26 mouse cellular contexts compared by ENCODE assay signal in the genomic region with DNA sequence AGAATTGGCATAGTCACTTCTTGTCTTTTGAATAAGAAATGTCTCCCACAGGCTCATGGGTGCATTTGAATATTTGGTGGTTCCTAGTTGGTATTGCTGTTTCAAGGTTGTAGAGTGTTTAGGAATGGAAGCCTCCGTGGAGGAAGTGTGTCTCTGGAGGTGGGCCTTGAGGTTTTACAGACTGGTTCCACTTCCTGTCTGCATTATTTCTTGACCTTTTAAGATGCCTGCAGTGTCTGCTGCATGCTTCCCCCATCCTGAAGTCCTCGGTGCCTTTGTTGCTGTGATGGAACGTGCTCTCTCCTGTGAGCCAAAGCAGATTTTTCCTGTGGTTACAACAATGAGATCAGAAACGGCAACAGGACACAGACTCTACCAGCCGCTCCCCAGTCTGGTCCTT.
A peak's percentile ranks its signal among the peaks of the same experiment; 100 is the strongest.
DNase-seq lines count a peak whose midpoint lies in the region; ATAC-seq and TF ChIP-seq lines count a peak whose summit lies in the region.
"Had no signal": no experiment of that assay in that cellular context is flagged by ENCODE, and none has a peak within 500 bp of the region (broad histone marks: within the 10 kb centered on the region; RNA-seq: fewer than 3 reads in every experiment).

No protein-coding gene starts in this region.

- TF ChIP-seq EP300 in heart, adult 2 months (IDR thresholded peaks at IDR 0.05; ENCODE audit: insufficient read depth, low read depth, low read length), result no peak

- DNase-seq in spleen, adult 2 months (ENCODE audit: low read depth in 1 of 2, low spot score in 2 of 2), result peak in 1 of 2 experiments; percentile 8
- no peak for DNase-seq in spleen, postnatal 14 days (ENCODE audit: low spot score in 2 of 2)
- peak; percentile 36 to 39 for DNase-seq in B cell, adult 2 months
- no peak for DNase-seq in urinary bladder, adult 18-20 months (ENCODE audit: low spot score in 2 of 2)
- DNase-seq in kidney, adult 8-10 months, result no peak
- no peak for DNase-seq in heart, adult 2 months
- DNase-seq: adrenal gland, postnatal 14 days; cerebellum, adult 2 months; cerebellum, postnatal 36 days; heart, postnatal 4 days; kidney, postnatal 4 days; layer of hippocampus, adult 9-11 months; lung, embryonic 14.5 days; lung, postnatal 36 days had no signal

- no peak overlapping the region for H3K9ac ChIP-seq in heart, adult 2 months (ENCODE audit: low read depth, low read length)
- H3K9ac ChIP-seq: embryonic facial prominence, embryonic 15.5 days; hindbrain, embryonic 14.5 days; kidney, embryonic 15.5 days; limb, embryonic 15.5 days; liver, embryonic 14.5 days; lung, embryonic 14.5 days had no signal

- no peaks in the 10 kb centered on the region for H3K36me3 ChIP-seq in spleen, adult 2 months (ENCODE audit: control insufficient read depth, insufficient read depth, low read length)
- no peaks in the 10 kb centered on the region for H3K36me3 ChIP-seq in heart, adult 2 months (ENCODE audit: control insufficient read depth, insufficient read depth, low read length)
- H3K36me3 ChIP-seq: embryonic facial prominence, embryonic 15.5 days; heart, embryonic 10.5 days; kidney, embryonic 15.5 days; limb, embryonic 15.5 days had no signal

- 0 out of 2 replicates have a peak, but pooled peaks have one; percentile 26 for ATAC-seq in common myeloid progenitor, adult 5-6 weeks (replicated peaks; ENCODE audit: low read depth, poor library complexity, severe bottlenecking)
- peak; percentile 64; the same call in 1 of the 2 replicates for ATAC-seq in monocyte, adult 5-6 weeks (replicated peaks; ENCODE audit: insufficient number of reproducible peaks, low FRiP score, low TSS enrichment, poor library complexity, severe bottlenecking)
- ATAC-seq: forebrain, embryonic 14.5 days; intestine, embryonic 16.5 days; midbrain, embryonic 16.5 days had no signal

- peaks cover 46% of the 10 kb centered on the region for H3K4me1 ChIP-seq in spleen, adult 2 months (ENCODE audit: control insufficient read depth, insufficient read depth, insufficient read length)
- H3K4me1 ChIP-seq in heart, adult 2 months (ENCODE audit: control insufficient read depth, insufficient read depth, low read length), result no peaks in the 10 kb centered on the region
- H3K4me1 ChIP-seq: embryonic facial prominence, embryonic 15.5 days; heart, embryonic 10.5 days; limb, embryonic 15.5 days had no signal

- intact Hi-C loops in heart, adult 2 months (cut with DNase I), result no loop called here

- H3K27me3 ChIP-seq in spleen, adult 2 months (ENCODE audit: control insufficient read depth, insufficient read depth, low read length), result no peaks in the 10 kb centered on the region
- no peaks in the 10 kb centered on the region for H3K27me3 ChIP-seq in heart, adult 2 months (ENCODE audit: control insufficient read depth, insufficient read depth, low read length)
- H3K27me3 ChIP-seq: embryonic facial prominence, embryonic 15.5 days; kidney, embryonic 15.5 days; limb, embryonic 15.5 days had no signal

- no peaks in the 10 kb centered on the region for H3K79me2 ChIP-seq in heart, adult 2 months (replicated peaks; ENCODE audit: control insufficient read depth, insufficient read depth, low read length)

- no peak for TF ChIP-seq CTCF in spleen, adult 2 months (IDR thresholded peaks at IDR 0.05; ENCODE audit: extremely low read depth, insufficient read depth, insufficient read length, insufficient replicate concordance)
- no peak for TF ChIP-seq CTCF in heart, adult 2 months (IDR thresholded peaks at IDR 0.05)

- H3K27ac ChIP-seq in spleen, adult 2 months (ENCODE audit: insufficient read depth, low read length), result peak overlapping the region; percentile 14; the same call in 1 of the 2 replicates
- H3K27ac ChIP-seq in heart, adult 2 months, result no peak overlapping the region
- H3K27ac ChIP-seq: embryonic facial prominence, embryonic 15.5 days; heart, embryonic 10.5 days; hindbrain, embryonic 14.5 days; kidney, embryonic 15.5 days; left cerebral cortex, adult 2 months; limb, embryonic 15.5 days; liver, embryonic 14.5 days had no signal

- 16% methylated on average over 5 of the region's 5 CpGs for WGBS in spleen, adult 2 months
- WGBS in heart, adult 2 months, result 57% methylated on average over 5 of the region's 5 CpGs

- no peak for TF ChIP-seq POLR2A in spleen, adult 2 months (IDR thresholded peaks at IDR 0.05; ENCODE audit: low read depth, low read length)
- no peak for TF ChIP-seq POLR2A in heart, adult 2 months (IDR thresholded peaks at IDR 0.05; ENCODE audit: insufficient read depth, low read depth, low read length)

- H3K4me3 ChIP-seq in spleen, adult 2 months (ENCODE audit: extremely low read depth, insufficient read depth, insufficient read length), result no peak overlapping the region
- no peak overlapping the region for H3K4me3 ChIP-seq in heart, adult 2 months
- H3K4me3 ChIP-seq: embryonic facial prominence, embryonic 15.5 days; heart, embryonic 10.5 days; kidney, embryonic 15.5 days; left cerebral cortex, adult 2 months; limb, embryonic 15.5 days had no signal

Comparison
In these comparisons a context has a peak if more than half of its experiments do, and no peak if none do; other contexts are left out.
1. DNase-seq: peak in B cell, adult 2 months (2 of 2); none in spleen, postnatal 14 days (0 of 2), urinary bladder, adult 18-20 months (0 of 2), kidney, adult 8-10 months (0 of 2) and heart, adult 2 months (0 of 2).